Mouse (Mus musculus): ENCODE measurements at regions not wholly inside any gene's neighbourhood (a gene's known extent, or its start where the extent isn't known, plus 50 kb on each side); places are given as distances from the start of the nearest gene placed in this dataset.

- TF ChIP-seq CTCF (IDR thresholded peaks at IDR 0.05; ENCODE audit: control insufficient read depth, insufficient read depth, insufficient read length) (no peak), MAX (IDR thresholded peaks at IDR 0.05) (no peak), CEBPB (IDR thresholded peaks at IDR 0.05; ENCODE audit: low read depth) (no peak), USF1 (IDR thresholded peaks at IDR 0.05; ENCODE audit: low read depth) (no peak), FOSL1 (IDR thresholded peaks at IDR 0.05; ENCODE audit: insufficient read depth, low read length, poor library complexity, severe bottlenecking) (no peak), MYOG (IDR thresholded peaks at IDR 0.05; ENCODE audit: control insufficient read depth, extremely low read depth, insufficient read length) (no peak)
Observed at GRCm38 (mm10) chrX:12312534-12312933, 152.4 kb upstream of the Bcor start.

All from C2C12 (cell line).